Mouse (Mus musculus) limb, embryonic 14.5 days (tissue): ENCODE results near the gene Paics. TPM values are rescaled to one million over a fixed set of nuclear protein-coding genes. Genes with fewer than 3 reads are reported as not detected.

Experiments used
- ATAC-seq: fragments of 200-750 bp; cut with Nextera tagmentation; 2 replicates; pipeline ENCODE4 v1.8.0; 2017; ENCODE audit warnings: low read depth, moderate number of reproducible peaks, moderate TSS enrichment; ENCODE audit not compliant: low FRiP score
- DNase-seq: peaks from one replicate; pipeline ENCODE4 v3.0.0-alpha.2; 2015; ENCODE audit warnings: low spot score
- H3K27ac ChIP-seq: fragments of 300-500 bp; sonication (generic); replicated peaks from 2 replicates; pipeline ENCODE4 v1.5.1; 2014; ENCODE audit warnings: low read depth, mild to moderate bottlenecking, low read length, moderate library complexity, mixed read lengths
- H3K27me3 ChIP-seq: fragments of 300-500 bp; sonication (generic); 2 replicates; pipeline ENCODE4 v1.6.1; 2014; ENCODE audit warnings: low read length, mixed read lengths; ENCODE audit not compliant: control insufficient read depth, insufficient read depth
- H3K36me3 ChIP-seq: fragments of 300-500 bp; sonication (generic); 2 replicates; pipeline ENCODE4 v1.6.1; 2014; ENCODE audit warnings: mild to moderate bottlenecking, low read length, moderate library complexity, mixed read lengths; ENCODE audit not compliant: control insufficient read depth, insufficient read depth
- H3K4me1 ChIP-seq: fragments of 300-500 bp; sonication (generic); 2 replicates; pipeline ENCODE4 v1.6.1; 2014; ENCODE audit warnings: antibody characterized with exemption, low read length, mixed read lengths; ENCODE audit not compliant: control insufficient read depth, insufficient read depth
- H3K4me2 ChIP-seq: fragments of 300-500 bp; sonication (generic); replicated peaks from 2 replicates; pipeline ENCODE4 v1.6.1; 2014; ENCODE audit warnings: low read depth, mild to moderate bottlenecking, low read length, moderate library complexity; ENCODE audit not compliant: severe bottlenecking
- H3K4me3 ChIP-seq: fragments of 300-500 bp; sonication (generic); replicated peaks from 2 replicates; pipeline ENCODE4 v1.5.1; 2014; ENCODE audit warnings: low read length
- H3K9ac ChIP-seq: fragments of 300-500 bp; sonication (generic); 2 replicates; pipeline ENCODE4 v1.6.1; 2014; ENCODE audit warnings: mild to moderate bottlenecking, low read depth, low read length, moderate library complexity; ENCODE audit not compliant: severe bottlenecking
- H3K9me3 ChIP-seq: fragments of 300-500 bp; sonication (generic); 2 replicates; pipeline ENCODE4 v1.6.1; 2016; ENCODE audit warnings: low read length; ENCODE audit not compliant: control insufficient read depth
- POLR2A ChIP-seq: fragments of 200-500 bp; IDR thresholded peaks from 2 replicates; pipeline ENCODE4 v1.8.0; 2012; ENCODE audit warnings: inconsistent platforms, mild to moderate bottlenecking, moderate library complexity, borderline replicate concordance; ENCODE audit not compliant: insufficient read depth, insufficient read length; ENCODE audit errors: extremely low read depth
- WGBS: fragments of 180-500 bp; shearing (Covaris S2); extraction: QIAGEN DNeasy Blood & Tissue Kit; methylation state at CpG from one replicate; pipeline ENCODE4 v1.1.7; 2014; 5-methylcytosine and 5-hydroxymethylcytosine counted together
- polyA plus RNA-seq, 2 experiments: library from polyadenylated mRNA; depleted of rRNA in 1 of 2; stranded (reverse) in 1 of 2; unstranded in 1 of 2; fragments of >200 nt; fragmentation: Nextera tagmentation in 1 of 2; extraction: Ambion mirVana in 1 of 2; gene quantifications; 2 replicates each; pipeline versions ENCODE4 v1.2.1 to v1.2.3; 2012 to 2014

The Paics gene
- polyA plus RNA-seq, 2 experiments: 146 to 254 TPM

GRCm38 (mm10) chr5:76952112-76953040 lies 1.3 kb downstream of the Paics start:
- H3K27ac ChIP-seq: peak overlapping the region; percentile 74
- 6% methylated on average over 7 of the region's 7 CpGs for WGBS
- no peaks in the 10 kb centered on the region for H3K27me3 ChIP-seq
- peaks cover 18% of the 10 kb centered on the region for H3K4me1 ChIP-seq
- DNase-seq: no peak
- peak overlapping the region; percentile 82 for H3K4me3 ChIP-seq
- peaks cover 22% of the 10 kb centered on the region for H3K36me3 ChIP-seq
- H3K9me3 ChIP-seq: no peaks in the 10 kb centered on the region
- no peak for TF ChIP-seq POLR2A
- no peak for ATAC-seq
- H3K9ac ChIP-seq: peak overlapping the region; percentile 71
- H3K4me2 ChIP-seq: peak overlapping the region; percentile 81

GRCm38 (mm10) chr5:76953794-76954193 lies 2.7 kb downstream of the Paics start:
- Histone ChIP-seq H3K27ac (no peak overlapping the region), H3K9ac (no peak overlapping the region), H3K36me3 (peaks cover 35% of the 10 kb centered on the region), H3K4me1 (peaks cover 17% of the 10 kb centered on the region), H3K4me2 (no peak overlapping the region), H3K27me3 (no peaks in the 10 kb centered on the region), H3K4me3 (no peak overlapping the region), H3K9me3 (no peaks in the 10 kb centered on the region)
- WGBS: 71% methylated on average over 3 of the region's 3 CpGs
- DNase-seq (no peak), ATAC-seq (no peak)
- no peak for TF ChIP-seq POLR2A

- no peaks in the 10 kb centered on the region for H3K9me3 ChIP-seq
- no peak overlapping the region for H3K27ac ChIP-seq
- H3K4me2 ChIP-seq: no peak overlapping the region
- H3K27me3 ChIP-seq: no peaks in the 10 kb centered on the region
- WGBS: 80% methylated on average over 6 of the region's 6 CpGs
- DNase-seq (no peak), ATAC-seq (no peak)
- no peak overlapping the region for H3K9ac ChIP-seq
- TF ChIP-seq POLR2A: no peak
- H3K36me3 ChIP-seq: peaks cover 41% of the 10 kb centered on the region
- no peak overlapping the region for H3K4me3 ChIP-seq
- peaks cover 17% of the 10 kb centered on the region for H3K4me1 ChIP-seq
Measured at GRCm38 (mm10) chr5:76954271-76954900, 3.3 kb downstream of the Paics start.

GRCm38 (mm10) chr5:76955474-76955873 lies 4.4 kb downstream of the Paics start:
- H3K4me1 ChIP-seq: peaks cover 9% of the 10 kb centered on the region; the same call in 1 of the 2 replicates
- H3K9ac ChIP-seq: no peak overlapping the region
- ATAC-seq: no peak
- no peaks in the 10 kb centered on the region for H3K9me3 ChIP-seq
- no peak for DNase-seq
- 78% methylated on average over 4 of the region's 4 CpGs for WGBS
- 0 out of 2 replicates have a peak overlapping the region, but pooled peaks have one; percentile 10 for H3K27ac ChIP-seq
- no peak for TF ChIP-seq POLR2A
- no peak overlapping the region for H3K4me3 ChIP-seq
- H3K4me2 ChIP-seq: no peak overlapping the region
- H3K36me3 ChIP-seq: peaks cover 52% of the 10 kb centered on the region
- H3K27me3 ChIP-seq: no peaks in the 10 kb centered on the region

- H3K27me3 ChIP-seq: no peaks in the 10 kb centered on the region
- H3K4me1 ChIP-seq: 0 out of 2 replicates have a peak, but pooled peaks cover 3% of the 10 kb centered on the region
- no peaks in the 10 kb centered on the region for H3K9me3 ChIP-seq
- no peak overlapping the region for H3K4me2 ChIP-seq
- H3K27ac ChIP-seq: no peak overlapping the region
- H3K4me3 ChIP-seq: no peak overlapping the region
- no peak for TF ChIP-seq POLR2A
- WGBS: 98% methylated on average over 1 of the region's 1 CpGs
- peaks cover 77% of the 10 kb centered on the region for H3K36me3 ChIP-seq
- no peak for DNase-seq
- peak; percentile 38; the same call in 1 of the 2 replicates for ATAC-seq
- H3K9ac ChIP-seq: no peak overlapping the region
Measured at GRCm38 (mm10) chr5:76957954-76958353, 6.8 kb downstream of the Paics start.
